Mouse (Mus musculus): ENCODE data around the gene Litaf.
A peak's percentile ranks its signal among the peaks of the same experiment; 100 is the strongest.

The Litaf gene

GRCm38 (mm10) chr16:11065431-11065830 lies 526 bp downstream of the Litaf start:
- no peak for DNase-seq

DNA sequence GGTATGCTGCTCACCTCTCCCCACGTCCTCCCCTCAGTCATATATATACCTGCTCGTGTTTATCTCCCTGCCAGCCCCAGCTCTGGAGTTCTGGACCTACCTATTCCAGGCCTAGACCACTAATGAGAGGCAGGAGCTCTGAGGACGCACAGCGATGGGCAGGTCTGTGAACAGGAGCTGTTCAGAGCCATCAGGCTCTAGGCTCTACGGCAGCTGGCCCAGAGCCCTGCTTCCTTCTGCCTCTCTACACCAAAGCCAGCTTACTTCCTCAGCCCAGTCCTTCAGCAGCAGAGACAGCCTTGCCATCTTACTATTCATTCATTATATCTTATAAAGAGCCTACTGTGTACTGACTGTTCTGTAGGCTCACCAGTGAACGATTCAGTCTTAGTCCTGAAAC lies 1.2 kb downstream of the Litaf start:
- DNase-seq, result no peak

GRCm38 (mm10) chr16:11064341-11064740 lies 1.6 kb downstream of the Litaf start:
- no peak for DNase-seq

- DNase-seq, result peak; percentile 44 to 60
These were observed 2.9 kb downstream of the Litaf start for GRCm38 (mm10) chr16:11062794-11063721.

DNA sequence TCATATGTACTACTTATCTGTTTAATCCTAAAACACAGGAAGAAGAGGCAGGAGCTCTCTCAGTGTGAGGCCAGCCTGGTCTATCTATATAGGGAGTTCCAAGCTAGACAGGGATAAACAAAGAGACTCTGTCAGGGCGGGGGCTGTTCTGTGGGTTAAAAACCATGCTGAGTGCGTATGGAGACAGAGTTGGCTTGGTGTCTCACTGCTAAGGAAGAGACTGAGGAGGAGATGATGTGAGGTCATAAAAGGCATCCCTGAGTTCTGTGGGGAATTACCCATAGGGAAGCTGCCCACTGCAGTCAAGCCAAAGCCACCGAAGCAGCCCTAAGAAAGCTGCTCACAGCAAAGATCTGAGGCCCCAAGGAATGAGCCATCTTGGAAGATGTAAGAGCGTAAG lies 5.3 kb downstream of the Litaf start, which contains the start of gene Snn:
TSS of gene Snn (plus strand) at position 301 of the 400 bp plus-strand sequence.
- no peak for DNase-seq

- no peak for DNase-seq
These were observed 10.0 kb downstream of the Litaf start for GRCm38 (mm10) chr16:11055916-11056315.

DNA sequence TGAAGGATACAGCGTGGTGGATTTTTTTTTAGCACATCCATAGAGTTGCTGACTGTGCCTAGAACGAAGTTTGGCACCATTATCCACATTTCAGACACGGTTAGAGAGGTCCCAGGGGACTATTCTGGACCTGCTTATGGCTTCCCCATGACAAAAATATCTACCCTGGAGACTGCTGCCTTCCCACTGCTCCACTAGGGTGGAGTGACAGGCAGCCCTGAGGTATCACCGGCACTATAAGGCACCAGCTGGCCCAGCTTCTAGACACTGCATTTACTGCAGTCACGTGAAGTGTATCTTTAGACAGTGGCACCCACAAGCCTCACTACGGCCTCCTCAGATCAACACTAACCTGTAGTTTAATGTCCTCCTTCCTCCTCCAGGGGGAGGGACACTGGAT lies 11.1 kb downstream of the Litaf start:
- DNase-seq, result no peak

DNA sequence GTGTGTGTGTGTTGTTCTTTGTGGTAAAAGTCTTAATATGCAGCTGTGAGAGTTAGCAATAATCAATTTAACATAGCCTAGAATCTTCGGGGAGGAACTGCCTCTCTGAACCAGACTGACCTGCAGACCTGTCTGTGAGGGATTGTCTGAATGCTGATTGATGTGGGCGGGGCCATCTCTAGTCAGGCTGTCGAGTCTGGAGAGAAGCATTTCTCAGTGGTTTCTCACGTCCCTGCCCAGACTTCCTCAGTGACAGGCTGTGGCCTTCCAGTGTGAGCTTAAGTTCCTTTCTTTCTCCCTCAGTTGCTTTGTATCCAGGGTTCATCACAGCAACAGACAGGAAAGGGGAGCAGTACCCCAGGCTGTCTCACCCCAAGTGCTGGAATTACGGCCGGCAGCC lies 11.5 kb downstream of the Litaf start:
- no peak for DNase-seq

DNA sequence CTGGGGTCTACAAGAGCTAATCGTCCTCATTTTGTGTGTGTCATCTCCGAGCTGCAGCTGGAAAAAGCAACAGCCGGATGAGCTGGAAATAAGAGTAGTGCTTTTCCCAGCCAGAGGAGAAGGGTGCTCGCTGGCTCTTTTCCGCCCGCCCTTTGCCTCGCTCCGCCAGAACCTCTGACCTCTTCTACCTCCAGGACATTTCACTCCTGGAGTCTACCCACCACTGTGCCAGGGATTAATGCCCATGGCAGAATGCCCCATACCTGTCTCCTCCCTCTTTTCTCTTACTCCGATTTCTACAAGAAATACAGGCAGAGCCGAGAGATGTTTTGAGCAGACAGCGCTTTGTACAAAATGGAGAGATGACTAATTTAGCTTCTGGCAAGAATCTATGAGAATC lies 14.8 kb downstream of the Litaf start:
- DNase-seq, result no peak

DNA sequence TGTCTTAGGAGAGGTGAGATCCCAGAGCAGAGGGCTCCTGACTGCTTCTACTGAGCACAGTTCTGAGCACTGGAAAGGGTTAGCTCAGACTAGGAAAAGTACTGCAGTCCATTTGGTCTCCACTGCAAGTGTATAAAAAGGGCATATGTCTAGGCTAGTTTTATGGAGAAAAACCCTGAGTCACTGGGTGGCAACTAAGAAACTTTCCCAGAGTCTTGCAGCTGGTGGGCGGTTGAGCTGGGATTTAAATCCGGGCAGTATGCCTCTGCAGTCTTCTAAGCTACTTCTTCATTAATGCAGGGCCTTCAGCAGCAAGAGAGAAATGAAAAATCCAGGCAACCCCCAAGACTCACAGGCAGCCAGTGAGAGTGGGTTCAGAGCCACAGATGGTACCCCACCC lies 15.7 kb downstream of the Litaf start:
- DNase-seq, result no peak

- no peak for DNase-seq
These were observed 18.8 kb downstream of the Litaf start for GRCm38 (mm10) chr16:11047130-11047529.

GRCm38 (mm10) chr16:11046437-11046836 lies 19.5 kb downstream of the Litaf start:
- DNase-seq, result no peak

- DNase-seq, result no peak
These were observed 22.7 kb downstream of the Litaf start for GRCm38 (mm10) chr16:11043239-11043638.

DNA sequence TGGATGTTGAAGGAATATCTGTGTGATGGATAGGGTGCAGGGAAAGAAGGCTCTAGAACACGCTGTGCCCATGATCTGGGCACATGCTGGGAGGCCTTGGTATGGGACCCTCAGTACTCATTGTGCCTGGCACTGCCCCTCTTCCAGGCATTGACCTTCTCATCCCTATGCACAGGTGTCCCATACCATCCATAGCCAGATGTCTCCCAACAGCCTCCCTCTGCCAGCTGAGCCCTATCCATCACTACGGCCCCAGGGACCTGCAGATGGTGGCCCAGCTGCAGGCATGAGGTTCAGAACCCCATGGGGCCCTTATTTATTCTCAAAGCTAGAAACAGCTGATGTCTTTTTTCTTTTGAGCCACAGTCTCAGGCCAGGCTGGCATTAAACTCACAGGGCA lies 25.4 kb downstream of the Litaf start:
- no peak for DNase-seq

GRCm38 (mm10) chr16:11035790-11036431 lies 30.0 kb downstream of the Litaf start:
- DNase-seq, result peak; percentile 63 to 75

DNA sequence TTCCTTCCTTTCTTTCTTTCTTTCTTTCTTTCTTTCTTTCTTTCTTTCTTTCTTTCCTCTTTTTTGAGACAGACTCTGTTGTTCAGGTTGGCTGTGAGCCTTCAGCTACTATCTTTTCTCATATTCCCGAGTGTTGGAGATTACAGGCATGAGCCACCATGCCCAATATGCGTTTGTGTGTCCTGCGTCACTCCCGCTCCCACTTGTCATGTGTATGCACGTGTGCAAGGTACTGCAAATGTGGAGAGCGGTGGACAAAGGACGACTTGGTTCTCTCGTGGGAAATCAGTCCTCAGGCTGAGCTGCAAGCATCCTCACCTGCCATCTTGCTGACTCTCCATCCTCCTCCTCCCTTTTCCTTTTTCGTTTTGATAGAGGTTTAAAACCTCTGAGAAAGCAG lies 30.7 kb downstream of the Litaf start:
- DNase-seq, result no peak

- DNase-seq, result peak; percentile 65 to 85
These were observed 31.7 kb downstream of the Litaf start for GRCm38 (mm10) chr16:11034193-11034803.

GRCm38 (mm10) chr16:11031320-11031719 lies 34.6 kb downstream of the Litaf start:
- DNase-seq, result no peak

- no peak for DNase-seq
These were observed 35.1 kb downstream of the Litaf start for GRCm38 (mm10) chr16:11030844-11031243.

GRCm38 (mm10) chr16:11028206-11028605 lies 37.8 kb downstream of the Litaf start:
- no peak for DNase-seq

DNA sequence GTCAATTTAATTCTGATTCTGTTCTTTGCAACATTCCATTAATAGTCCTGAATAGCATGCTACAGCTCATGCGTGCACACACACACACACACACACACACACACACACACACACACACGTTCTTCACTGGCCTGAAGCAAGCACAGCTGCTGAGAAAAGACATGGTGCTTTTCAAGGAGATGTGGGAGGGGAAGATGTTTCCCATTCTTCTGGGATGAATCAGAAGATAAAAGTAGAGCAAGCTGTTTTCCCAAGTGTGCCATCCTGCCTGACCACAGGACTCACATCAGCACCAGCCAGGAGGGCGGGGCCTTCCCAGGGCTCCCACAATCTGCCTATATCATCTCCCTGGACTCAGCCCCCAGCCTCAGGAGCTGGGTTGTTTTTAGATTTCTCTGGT lies 41.1 kb downstream of the Litaf start:
- no peak for DNase-seq

DNA sequence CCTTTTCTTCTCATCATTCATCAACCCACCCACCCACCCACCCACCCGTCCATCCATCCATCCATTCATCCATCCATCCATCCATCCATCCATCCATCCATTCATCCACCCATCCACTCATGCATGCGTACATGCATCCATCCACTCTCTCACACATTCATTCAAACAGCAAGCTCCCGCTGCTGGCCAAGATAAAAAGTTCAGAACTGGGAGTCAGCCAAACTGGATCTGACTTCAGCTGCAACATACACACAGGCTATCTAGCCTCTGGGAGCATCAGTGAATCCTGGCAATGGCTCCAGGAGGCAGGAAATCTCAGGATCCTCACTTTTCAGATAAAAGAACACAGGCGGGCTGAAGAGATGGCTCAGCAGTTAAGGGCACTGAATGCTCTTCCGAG lies 42.3 kb downstream of the Litaf start:
- no peak for DNase-seq

- no peak for DNase-seq
These were observed 43.9 kb downstream of the Litaf start for GRCm38 (mm10) chr16:11022113-11022489.
